Mouse (Mus musculus): Measurements from ENCODE around the gene Irak2.

DNA sequence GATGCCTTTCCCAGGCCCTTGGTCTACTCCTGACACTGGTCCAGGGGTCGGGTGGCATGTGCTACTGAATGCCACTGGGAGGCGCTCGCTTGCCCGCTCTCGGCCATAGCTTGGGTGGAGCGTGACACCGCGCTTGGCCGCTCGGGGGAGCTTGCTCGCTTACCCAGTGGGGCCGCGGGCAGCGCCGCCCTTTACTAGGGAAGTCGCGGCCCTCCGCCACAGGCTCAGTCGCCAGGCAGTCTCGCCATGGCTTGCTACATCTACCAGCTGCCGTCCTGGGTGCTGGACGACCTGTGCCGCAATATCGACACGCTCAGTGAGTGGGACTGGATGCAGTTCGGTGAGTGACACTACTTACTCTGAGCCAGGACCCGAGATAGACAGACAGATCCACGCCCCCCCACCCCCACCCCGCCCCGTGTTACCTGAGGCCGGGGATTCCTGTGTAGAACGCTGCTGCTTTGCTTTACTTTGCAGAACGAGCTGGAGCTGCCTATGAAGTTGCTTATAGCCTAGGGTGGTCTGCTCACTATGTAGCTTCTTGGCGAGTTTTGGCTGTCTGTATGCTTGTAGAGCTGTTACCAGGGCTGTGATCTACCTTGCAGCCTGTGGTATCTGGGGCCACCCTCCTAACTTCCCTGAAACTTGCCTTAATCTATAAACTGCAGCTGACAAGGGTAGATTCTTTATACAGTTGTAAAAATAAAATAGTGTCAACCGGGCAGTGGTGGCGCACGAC lies at the start of gene Irak2:
- TF ChIP-seq CTCF (IDR thresholded peaks at IDR 0.05; ENCODE audit: control insufficient read depth, insufficient read depth, insufficient read length) (peak; percentile 99), USF1 (IDR thresholded peaks at IDR 0.05; ENCODE audit: low read depth) (no peak), MAX (IDR thresholded peaks at IDR 0.05) (peak; percentile 94), MYOG (IDR thresholded peaks at IDR 0.05; ENCODE audit: control insufficient read depth, extremely low read depth, insufficient read length) (no peak)

Measured in C2C12 (cell line).